Mouse (Mus musculus): ENCODE data around the gene Slc6a12. TPM values are rescaled to one million over a fixed set of nuclear protein-coding genes. Genes with fewer than 3 reads are reported as not detected.
A peak's percentile ranks its signal among the peaks of the same experiment; 100 is the strongest.

Gene Slc6a12
- polyA plus RNA-seq (2015; fragmentation: Nextera tagmentation; extraction: Ambion mirVana), result 0.52 and 1.3 TPM in 2 replicates

DNA sequence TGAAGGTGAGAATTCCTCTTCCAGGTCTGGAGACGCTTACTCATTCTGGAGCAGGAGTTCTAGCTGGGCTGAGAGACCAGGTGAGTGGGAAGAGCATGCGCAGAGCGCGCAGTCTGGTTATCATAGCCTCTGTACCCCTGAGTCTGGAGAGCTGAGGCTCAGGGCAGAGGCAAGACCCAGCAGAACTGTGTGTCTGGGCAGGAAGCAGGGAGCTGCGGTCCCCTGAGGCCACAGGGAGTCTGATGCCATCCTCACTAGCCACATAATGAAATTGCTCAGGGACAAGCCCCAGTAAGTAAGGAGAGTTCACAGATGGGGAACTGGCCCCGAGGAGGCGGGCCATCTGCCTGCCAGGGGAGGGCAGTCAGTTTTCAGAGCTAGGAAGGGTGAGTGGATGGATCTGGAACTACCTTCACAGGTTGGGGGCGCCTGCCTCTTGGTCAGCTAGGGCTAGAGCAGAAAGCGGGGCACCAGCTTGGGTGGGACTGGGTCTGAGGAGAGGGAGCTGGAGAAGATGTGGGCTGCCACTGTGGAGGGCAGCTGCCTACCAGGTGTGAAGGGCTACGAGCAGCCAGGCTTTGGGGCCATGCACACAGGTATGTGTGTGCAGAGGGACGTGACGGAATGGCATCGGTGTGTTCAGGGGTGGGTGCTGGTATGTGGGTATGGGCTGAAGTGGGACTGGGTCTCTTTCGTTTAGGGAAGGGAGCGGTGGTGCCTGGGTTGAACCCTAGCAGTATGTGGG lies at the start of gene Slc6a12:
Slc6a12 (plus strand) TSS at position 51 of the 745 bp plus-strand sequence.
- H3K4me2 ChIP-seq (replicated peaks), result no peak within 1 kb of the TSS
- H3K27ac ChIP-seq, result no peak within 1 kb of the TSS
- WGBS, result 82% methylated on average over 15 of the region's 15 CpGs
- H3K27me3 ChIP-seq, result no peaks in the 10 kb centered on the region
- no peaks in the 10 kb centered on the region for H3K9me3 ChIP-seq
- no peak within 1 kb of the TSS for H3K4me3 ChIP-seq (replicated peaks)
- H3K4me1 ChIP-seq (replicated peaks), result no peaks in the 10 kb centered on the region
- no peaks in the 10 kb centered on the region for H3K36me3 ChIP-seq
- H3K9ac ChIP-seq (replicated peaks), result no peak within 1 kb of the TSS
- ATAC-seq, result no peak

DNA sequence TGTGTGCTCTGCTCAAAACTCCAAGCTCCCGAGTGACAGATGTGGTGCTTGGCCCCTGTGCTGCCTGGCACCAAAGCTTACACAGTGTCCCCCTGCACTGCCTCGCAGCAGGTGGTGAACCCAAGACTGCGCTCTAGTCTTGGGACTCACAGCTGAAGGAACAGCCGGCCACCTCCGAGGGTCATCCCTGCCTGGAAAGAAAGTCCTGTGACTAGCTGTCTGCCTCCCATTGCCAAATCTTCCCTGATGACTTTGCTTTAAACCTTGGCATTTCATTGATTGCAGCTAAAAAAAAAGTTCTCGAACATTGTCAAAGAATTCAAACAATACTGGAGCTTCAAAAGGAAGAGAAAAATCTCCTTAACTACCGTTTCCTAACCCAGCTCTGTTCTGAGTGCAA lies 43.6 kb upstream of the Slc6a12 start:
- ATAC-seq, result no peak
- 39% methylated on average over 7 of the region's 7 CpGs for WGBS
- no peaks in the 10 kb centered on the region for H3K36me3 ChIP-seq
- 0 out of 2 replicates have a peak, but pooled peaks cover 7% of the 10 kb centered on the region for H3K27me3 ChIP-seq
- H3K4me2 ChIP-seq (replicated peaks), result no peak overlapping the region
- no peak overlapping the region for H3K9ac ChIP-seq (replicated peaks)
- no peak overlapping the region for H3K27ac ChIP-seq
- H3K4me3 ChIP-seq (replicated peaks), result no peak overlapping the region
- H3K9me3 ChIP-seq, result no peaks in the 10 kb centered on the region
- H3K4me1 ChIP-seq (replicated peaks), result peaks cover 7% of the 10 kb centered on the region

DNA sequence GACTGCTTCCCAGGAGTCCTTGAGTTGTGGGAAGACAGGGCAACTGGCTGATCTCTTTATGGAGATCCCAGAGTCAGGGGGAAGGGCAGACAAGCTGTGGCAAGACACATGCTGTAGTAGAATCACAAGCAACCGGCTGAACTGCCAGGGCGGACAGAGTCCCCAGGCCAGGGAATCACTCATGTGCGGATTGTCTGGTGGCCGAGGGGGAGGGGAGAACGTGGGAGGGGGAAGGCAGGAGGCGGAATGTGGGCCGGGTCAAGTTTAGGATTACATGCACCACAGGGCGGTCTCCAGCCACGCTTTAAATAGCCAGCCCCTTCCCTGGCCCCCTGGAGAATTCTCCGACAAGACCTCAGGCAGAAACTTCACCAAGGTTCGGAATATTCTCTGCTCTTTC lies 42.9 kb upstream of the Slc6a12 start, which contains the start of gene Slc6a13:
Slc6a13 (plus strand) TSS at position 274 of the 400 bp plus-strand sequence.
- Histone ChIP-seq H3K4me2 (replicated peaks) (0 out of 2 replicates have a peak within 1 kb of the TSS, but pooled peaks have one; percentile 13), H3K9ac (replicated peaks) (peak within 1 kb of the TSS; percentile 14; the same call in 1 of the 2 replicates), H3K27ac (no peak within 1 kb of the TSS), H3K4me1 (replicated peaks) (peaks cover 7% of the 10 kb centered on the region), H3K4me3 (replicated peaks) (no peak within 1 kb of the TSS), H3K27me3 (0 out of 2 replicates have a peak, but pooled peaks cover 7% of the 10 kb centered on the region), H3K36me3 (no peaks in the 10 kb centered on the region), H3K9me3 (no peaks in the 10 kb centered on the region)
- WGBS, result 1% methylated on average over 11 of the region's 11 CpGs
- ATAC-seq, result no peak

- Histone ChIP-seq H3K4me1 (replicated peaks) (peaks cover 7% of the 10 kb centered on the region), H3K4me2 (replicated peaks) (no peak overlapping the region), H3K9ac (replicated peaks) (no peak overlapping the region), H3K27me3 (0 out of 2 replicates have a peak, but pooled peaks cover 7% of the 10 kb centered on the region), H3K36me3 (no peaks in the 10 kb centered on the region), H3K9me3 (no peaks in the 10 kb centered on the region), H3K4me3 (replicated peaks) (no peak overlapping the region), H3K27ac (no peak overlapping the region)
- no peak for ATAC-seq
- WGBS, result 70% methylated on average over 9 of the region's 9 CpGs
These were observed 42.4 kb upstream of the Slc6a12 start for GRCm38 (mm10) chr6:121300504-121300903.

- 64% methylated on average over 10 of the region's 10 CpGs for WGBS
- no peak overlapping the region for H3K4me2 ChIP-seq (replicated peaks)
- no peak overlapping the region for H3K9ac ChIP-seq (replicated peaks)
- no peaks in the 10 kb centered on the region for H3K9me3 ChIP-seq
- H3K27ac ChIP-seq, result no peak overlapping the region
- peaks cover 7% of the 10 kb centered on the region for H3K4me1 ChIP-seq (replicated peaks)
- no peak for ATAC-seq
- no peak overlapping the region for H3K4me3 ChIP-seq (replicated peaks)
- H3K36me3 ChIP-seq, result no peaks in the 10 kb centered on the region
- 0 out of 2 replicates have a peak, but pooled peaks cover 7% of the 10 kb centered on the region for H3K27me3 ChIP-seq
These were observed 39.2 kb upstream of the Slc6a12 start for GRCm38 (mm10) chr6:121303466-121304220.

GRCm38 (mm10) chr6:121304630-121305029 lies 38.2 kb upstream of the Slc6a12 start:
- 84% methylated on average over 9 of the region's 9 CpGs for WGBS
- Histone ChIP-seq H3K9ac (replicated peaks) (no peak overlapping the region), H3K4me1 (replicated peaks) (peaks cover 7% of the 10 kb centered on the region), H3K27ac (no peak overlapping the region), H3K36me3 (no peaks in the 10 kb centered on the region), H3K4me3 (replicated peaks) (no peak overlapping the region), H3K9me3 (no peaks in the 10 kb centered on the region), H3K27me3 (0 out of 2 replicates have a peak, but pooled peaks cover 7% of the 10 kb centered on the region), H3K4me2 (replicated peaks) (no peak overlapping the region)
- no peak for ATAC-seq

DNA sequence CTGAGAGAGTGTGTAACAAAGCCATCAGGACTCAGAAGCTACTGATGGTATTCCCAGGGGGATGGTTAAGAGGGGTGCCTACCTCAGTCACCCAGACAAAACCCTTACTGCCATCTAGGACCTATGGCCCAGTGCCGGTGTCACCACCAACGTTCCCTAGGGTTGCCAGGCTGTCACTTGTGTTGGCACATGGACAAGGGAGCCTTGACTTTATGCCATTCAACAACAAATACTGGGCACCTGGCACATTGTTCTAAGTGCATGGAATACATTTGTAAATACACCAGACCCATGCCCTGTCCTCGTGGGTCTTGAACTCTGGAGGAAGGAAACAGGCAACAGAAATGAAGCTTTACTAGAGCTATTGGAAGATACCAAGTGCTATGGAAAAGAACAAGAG lies 37.3 kb upstream of the Slc6a12 start:
- H3K4me2 ChIP-seq (replicated peaks), result no peak overlapping the region
- no peak overlapping the region for H3K27ac ChIP-seq
- 92% methylated on average over 3 of the region's 3 CpGs for WGBS
- H3K9me3 ChIP-seq, result no peaks in the 10 kb centered on the region
- H3K36me3 ChIP-seq, result no peaks in the 10 kb centered on the region
- no peaks in the 10 kb centered on the region for H3K4me1 ChIP-seq (replicated peaks)
- H3K4me3 ChIP-seq (replicated peaks), result no peak overlapping the region
- no peak for ATAC-seq
- H3K27me3 ChIP-seq, result 0 out of 2 replicates have a peak, but pooled peaks cover 4% of the 10 kb centered on the region
- H3K9ac ChIP-seq (replicated peaks), result no peak overlapping the region

- Histone ChIP-seq H3K9ac (replicated peaks) (no peak overlapping the region), H3K36me3 (no peaks in the 10 kb centered on the region), H3K27ac (no peak overlapping the region), H3K4me3 (replicated peaks) (no peak overlapping the region), H3K4me2 (replicated peaks) (no peak overlapping the region), H3K4me1 (replicated peaks) (no peaks in the 10 kb centered on the region), H3K9me3 (no peaks in the 10 kb centered on the region), H3K27me3 (no peaks in the 10 kb centered on the region)
- ATAC-seq, result no peak
- WGBS, result 89% methylated on average over 6 of the region's 6 CpGs
These were observed 31.9 kb upstream of the Slc6a12 start for GRCm38 (mm10) chr6:121310984-121311383.

DNA sequence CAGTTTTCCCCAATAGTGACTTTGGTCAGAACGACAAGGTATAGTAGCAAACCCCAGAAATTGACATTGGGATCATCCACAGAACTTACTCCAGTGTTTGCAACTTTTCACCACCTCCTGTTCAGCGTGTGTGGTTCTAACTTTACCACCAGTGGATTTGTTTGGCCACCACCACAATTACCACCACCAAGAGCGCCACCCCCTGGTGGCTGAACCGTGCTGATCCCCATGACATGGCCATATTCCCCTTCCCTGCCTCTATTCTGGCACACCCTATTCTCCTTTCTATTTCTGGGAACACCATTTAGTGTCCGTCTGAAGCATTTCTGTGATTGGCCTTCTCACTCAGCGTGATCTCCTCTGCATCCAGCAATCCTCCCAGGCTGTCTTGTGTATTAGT lies 23.8 kb upstream of the Slc6a12 start:
- Histone ChIP-seq H3K9me3 (no peaks in the 10 kb centered on the region), H3K4me3 (replicated peaks) (no peak overlapping the region), H3K27ac (no peak overlapping the region), H3K9ac (replicated peaks) (no peak overlapping the region), H3K36me3 (no peaks in the 10 kb centered on the region), H3K4me2 (replicated peaks) (no peak overlapping the region), H3K27me3 (no peaks in the 10 kb centered on the region), H3K4me1 (replicated peaks) (no peaks in the 10 kb centered on the region)
- ATAC-seq, result no peak
- 69% methylated on average over 6 of the region's 6 CpGs for WGBS

DNA sequence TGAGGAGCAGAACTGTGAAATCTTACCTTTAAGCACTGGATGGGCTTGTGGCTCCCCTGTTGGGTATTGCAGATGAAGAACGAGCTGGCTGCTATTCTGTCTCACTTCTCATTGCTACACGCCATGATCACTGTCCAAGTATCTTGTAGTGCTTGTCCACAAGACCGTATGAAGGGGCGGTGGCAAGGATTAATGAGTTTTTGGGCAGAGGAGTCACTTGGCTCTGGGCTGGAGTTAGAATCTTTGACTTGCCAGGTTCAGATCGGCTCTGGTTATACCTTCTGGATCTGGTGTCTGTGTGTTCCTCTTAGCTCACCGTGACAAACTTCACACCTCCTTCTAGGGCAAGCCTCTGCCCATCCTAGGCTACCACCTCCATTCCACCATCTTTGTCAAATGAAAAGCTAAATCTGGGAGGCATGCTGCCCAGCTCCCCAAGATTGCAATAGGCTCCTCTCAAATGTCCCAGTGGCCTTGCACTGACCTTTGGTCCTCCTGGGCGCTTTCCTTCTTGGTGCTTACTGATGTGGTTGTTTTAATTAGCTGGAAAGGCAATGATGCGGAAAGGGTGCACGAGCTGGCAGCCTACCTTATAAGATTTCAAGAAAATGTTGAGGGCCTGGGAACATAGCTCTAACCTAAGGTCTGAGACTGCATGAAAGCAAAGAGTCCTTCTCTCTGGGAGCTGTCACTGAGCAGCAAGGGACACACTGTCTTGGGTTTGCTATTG lies 20.3 kb upstream of the Slc6a12 start:
- Histone ChIP-seq H3K4me2 (replicated peaks) (no peak overlapping the region), H3K4me3 (replicated peaks) (no peak overlapping the region), H3K27ac (no peak overlapping the region), H3K9ac (replicated peaks) (no peak overlapping the region), H3K27me3 (no peaks in the 10 kb centered on the region), H3K9me3 (no peaks in the 10 kb centered on the region), H3K36me3 (no peaks in the 10 kb centered on the region), H3K4me1 (replicated peaks) (no peaks in the 10 kb centered on the region)
- no peak for ATAC-seq
- WGBS, result 84% methylated on average over 9 of the region's 9 CpGs

DNA sequence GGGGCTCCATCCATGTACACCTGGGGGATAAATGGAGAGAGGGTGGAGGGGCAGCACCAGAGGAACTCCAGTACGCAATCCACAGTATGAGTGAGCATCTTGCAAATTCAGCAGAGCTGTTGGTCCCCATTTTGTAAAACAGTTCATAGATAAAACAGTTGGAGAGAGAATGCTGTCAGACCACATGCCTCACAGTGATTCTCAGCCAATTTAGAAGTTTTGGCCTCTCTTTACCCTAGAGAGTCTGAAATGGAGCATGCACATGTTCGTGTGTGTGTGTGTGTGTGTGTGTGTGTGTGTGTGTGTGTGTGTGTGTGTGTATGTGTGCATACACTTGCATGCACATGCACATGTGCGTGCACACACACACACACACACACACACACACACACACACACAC lies 17.6 kb upstream of the Slc6a12 start:
- peaks cover 9% of the 10 kb centered on the region for H3K4me1 ChIP-seq (replicated peaks)
- H3K9me3 ChIP-seq, result no peaks in the 10 kb centered on the region
- WGBS, result 87% methylated on average over 2 of the region's 3 CpGs
- no peak overlapping the region for H3K27ac ChIP-seq
- no peaks in the 10 kb centered on the region for H3K36me3 ChIP-seq
- H3K9ac ChIP-seq (replicated peaks), result no peak overlapping the region
- no peak overlapping the region for H3K4me3 ChIP-seq (replicated peaks)
- no peak overlapping the region for H3K4me2 ChIP-seq (replicated peaks)
- H3K27me3 ChIP-seq, result no peaks in the 10 kb centered on the region
- no peak for ATAC-seq

DNA sequence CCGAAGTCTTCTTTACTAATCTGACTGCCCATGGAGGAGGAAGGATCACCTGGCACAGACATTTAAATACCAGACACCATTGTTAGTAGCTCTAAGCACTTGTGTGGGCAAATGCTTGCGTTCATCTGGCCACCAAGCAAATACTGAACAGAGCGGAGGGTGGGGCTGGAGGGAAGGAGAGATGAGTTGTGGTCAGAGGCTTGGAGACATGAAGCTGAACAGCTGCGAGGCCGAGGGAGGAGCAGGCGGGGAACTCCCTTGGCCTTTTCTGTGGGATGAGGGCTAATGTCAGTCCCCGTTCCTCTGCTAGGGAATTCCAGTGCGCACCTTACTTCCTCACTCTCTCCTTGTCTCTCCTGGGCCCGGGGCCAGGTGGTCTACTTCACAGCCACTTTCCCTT lies 17.1 kb upstream of the Slc6a12 start:
- no peak overlapping the region for H3K4me2 ChIP-seq (replicated peaks)
- no peak overlapping the region for H3K9ac ChIP-seq (replicated peaks)
- WGBS, result 88% methylated on average over 9 of the region's 9 CpGs
- peaks cover 11% of the 10 kb centered on the region for H3K4me1 ChIP-seq (replicated peaks)
- H3K4me3 ChIP-seq (replicated peaks), result no peak overlapping the region
- H3K9me3 ChIP-seq, result no peaks in the 10 kb centered on the region
- no peaks in the 10 kb centered on the region for H3K36me3 ChIP-seq
- no peak overlapping the region for H3K27ac ChIP-seq
- no peaks in the 10 kb centered on the region for H3K27me3 ChIP-seq
- ATAC-seq, result no peak

All from midbrain, embryonic 13.5 days (tissue).